Mouse (Mus musculus): Measurements from ENCODE around the gene Rexo4. TPM values are rescaled to one million over a fixed set of nuclear protein-coding genes. Genes with fewer than 3 reads are reported as not detected.

Rexo4 gene
- total RNA-seq (2023): 34.3 TPM in 2 replicates

DNA sequence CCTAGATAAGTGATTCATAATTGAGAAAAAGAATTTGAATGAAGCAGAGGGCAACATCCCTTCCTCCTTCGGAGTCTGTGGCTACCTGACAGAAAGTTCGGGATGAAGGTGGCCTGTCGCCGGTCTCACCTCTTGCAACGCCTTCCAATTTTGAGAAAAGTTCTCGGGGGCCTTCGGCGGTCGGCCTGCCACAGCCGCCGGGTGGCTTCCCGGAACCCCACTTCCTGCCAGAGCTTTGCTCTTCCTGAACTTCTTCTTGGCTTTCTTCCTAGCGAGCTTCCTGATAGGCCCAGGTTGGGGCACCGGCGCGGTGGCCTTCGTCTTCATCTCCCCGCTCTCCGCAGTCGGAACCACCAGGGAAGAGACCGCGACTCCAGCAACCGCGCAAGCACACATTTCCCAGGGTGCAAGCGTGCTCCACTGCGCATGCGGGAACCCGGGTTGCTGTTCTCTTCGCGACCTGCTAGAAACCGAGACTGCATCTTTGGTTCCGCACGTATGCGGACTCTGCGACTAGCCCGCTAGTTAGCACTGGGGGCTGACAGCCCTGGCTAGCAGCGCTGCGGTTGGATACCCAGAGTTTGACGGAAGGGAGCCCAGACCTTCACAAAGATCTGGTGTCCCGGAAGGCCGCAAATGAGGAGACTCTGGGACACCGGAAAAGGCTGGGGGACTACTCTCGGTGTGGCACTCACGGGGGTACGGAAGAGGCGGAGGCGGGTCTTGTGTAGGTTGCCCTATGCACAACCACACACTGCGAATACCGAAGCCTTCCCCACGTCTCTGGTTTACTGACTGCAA is at the start of gene Rexo4:
Rexo4 (minus strand) TSS at position 464 of the 801 bp plus-strand sequence.

DNA sequence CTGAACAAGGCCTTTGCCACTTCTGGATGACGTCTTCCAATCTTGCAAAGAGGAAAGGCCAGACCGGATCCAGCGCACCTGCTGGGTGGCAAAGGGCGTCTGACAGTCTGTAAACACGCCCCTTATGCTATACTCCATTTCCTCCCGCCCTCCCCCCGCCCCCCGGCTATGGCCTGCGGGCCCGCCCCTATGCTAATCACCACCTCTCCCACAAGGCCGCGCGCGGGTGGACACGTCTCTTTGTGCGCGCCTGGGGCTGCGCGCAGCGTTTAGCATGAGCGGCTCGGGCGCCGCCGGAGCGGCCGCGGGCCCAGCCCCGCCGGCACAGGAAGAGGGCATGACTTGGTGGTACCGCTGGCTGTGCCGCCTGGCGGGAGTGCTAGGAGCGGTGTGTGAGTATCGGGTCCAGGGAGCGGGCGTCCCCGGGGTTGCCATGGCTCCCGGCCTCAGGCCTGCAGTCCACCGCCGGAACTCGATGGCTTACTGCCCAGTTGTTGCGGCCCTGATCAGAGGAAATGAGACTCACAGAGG is 45.6 kb upstream of the Rexo4 start, which contains the start of gene Cacfd1:
Cacfd1 (plus strand) TSS at position 213 of the 531 bp plus-strand sequence.

DNA sequence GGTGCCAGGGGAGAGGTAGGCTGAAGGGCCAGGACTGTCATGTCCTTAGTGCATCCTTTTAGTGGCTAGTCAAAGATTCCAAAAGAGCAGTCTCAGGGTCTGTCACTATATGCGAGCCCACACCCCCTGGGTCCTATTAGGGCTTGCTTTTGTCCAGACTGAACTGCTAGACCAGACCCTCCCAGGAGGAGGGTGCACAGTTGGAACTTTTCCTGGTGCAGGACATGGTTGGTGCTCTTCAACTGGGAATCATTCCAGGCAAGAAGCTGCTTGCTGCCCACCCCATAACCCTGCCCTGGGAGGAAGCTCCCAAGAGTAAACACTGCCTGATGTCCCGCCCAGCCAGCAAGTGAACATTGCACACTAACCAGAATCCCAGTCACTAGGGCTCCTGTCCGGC is 8.9 kb upstream of the Rexo4 start, which contains the start of gene Adamts13:
Adamts13 (plus strand) TSS at position 301 of the 400 bp plus-strand sequence.

DNA sequence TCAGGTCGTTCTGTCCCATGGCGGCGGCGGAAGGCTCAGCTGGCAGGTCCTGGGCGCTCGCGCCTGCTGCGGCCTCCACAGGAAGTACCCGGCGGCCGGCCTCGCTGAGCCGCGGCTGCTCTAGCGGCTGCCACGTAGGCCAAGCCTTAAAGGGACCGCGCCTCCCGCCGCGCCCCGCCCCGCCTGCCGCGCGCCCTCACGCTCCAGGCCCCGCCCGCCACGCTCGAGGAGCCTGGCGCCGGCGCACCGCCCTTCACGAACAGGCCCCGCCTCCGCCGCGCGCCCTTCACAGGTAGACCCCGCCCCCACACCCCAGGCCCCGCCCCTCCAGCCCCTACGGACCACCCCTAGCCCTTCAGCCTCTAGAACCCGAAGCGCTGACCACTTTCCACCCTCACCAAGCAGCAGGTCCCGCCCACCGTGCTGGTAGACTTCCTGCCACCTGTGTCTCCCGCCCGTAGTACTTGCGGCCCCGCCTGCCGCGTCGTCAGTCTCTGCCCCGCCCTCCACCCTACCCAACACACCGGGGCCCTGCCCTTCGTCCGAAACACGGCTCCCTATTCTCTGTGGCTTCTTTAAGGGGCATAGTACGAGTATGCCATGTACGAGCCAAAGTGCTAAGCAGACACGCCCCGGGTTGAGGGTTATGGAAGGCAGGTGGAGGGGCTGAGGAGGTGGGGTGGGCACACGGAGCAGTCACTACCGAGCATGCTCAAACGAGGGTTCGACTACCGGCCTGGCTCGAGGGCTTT is 30.7 kb downstream of the Rexo4 start, which contains the start of the genes Surf4 and Stkld1:
Surf4 (minus strand) TSS at position 625 of the 752 bp plus-strand sequence.
Stkld1 (plus strand) TSS at position 744 of the 752 bp plus-strand sequence.

DNA sequence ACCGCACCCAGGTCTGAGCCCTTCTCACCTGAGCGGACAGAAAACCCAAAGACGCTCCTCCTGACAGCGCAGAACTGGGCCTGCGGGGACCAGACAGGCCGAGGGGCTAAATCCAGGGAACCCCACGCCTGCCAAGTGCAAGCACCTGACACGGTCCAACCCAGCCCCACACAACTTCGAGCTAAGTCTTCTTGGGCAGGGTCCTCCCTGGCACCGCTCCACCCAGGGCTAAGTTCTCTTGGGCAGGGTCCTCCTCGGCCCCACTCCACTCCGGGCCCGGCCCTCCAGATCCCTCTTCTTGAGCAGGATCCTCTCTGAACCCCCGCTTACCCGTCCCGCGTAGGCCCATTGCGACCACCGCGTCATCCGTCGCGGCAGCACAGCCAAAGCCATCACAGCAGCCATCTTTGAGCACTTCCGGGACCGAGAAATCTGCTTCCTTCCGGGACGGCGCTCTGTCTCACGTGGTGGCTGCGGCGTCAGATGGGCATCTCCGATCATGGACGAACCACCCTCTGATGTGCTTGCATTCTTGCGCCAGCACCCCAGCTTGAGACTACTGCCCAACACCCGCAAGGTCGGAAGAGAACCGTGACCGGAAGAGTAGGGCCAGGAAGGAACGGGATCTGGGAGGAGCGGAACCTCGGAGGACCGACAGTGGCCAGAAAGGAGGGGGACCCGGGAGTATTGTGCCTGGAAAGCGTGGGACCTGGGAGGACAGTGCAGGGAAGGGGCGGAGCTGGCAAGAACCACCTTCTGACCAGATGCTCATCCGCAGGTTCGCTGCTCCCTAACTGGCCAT is 48.1 kb downstream of the Rexo4 start, which contains the start of the genes Surf2 and Surf1:
Surf2 (plus strand) TSS at position 441 of the 802 bp plus-strand sequence.
Surf1 (minus strand) TSS at position 604 of the 802 bp plus-strand sequence.

DNA sequence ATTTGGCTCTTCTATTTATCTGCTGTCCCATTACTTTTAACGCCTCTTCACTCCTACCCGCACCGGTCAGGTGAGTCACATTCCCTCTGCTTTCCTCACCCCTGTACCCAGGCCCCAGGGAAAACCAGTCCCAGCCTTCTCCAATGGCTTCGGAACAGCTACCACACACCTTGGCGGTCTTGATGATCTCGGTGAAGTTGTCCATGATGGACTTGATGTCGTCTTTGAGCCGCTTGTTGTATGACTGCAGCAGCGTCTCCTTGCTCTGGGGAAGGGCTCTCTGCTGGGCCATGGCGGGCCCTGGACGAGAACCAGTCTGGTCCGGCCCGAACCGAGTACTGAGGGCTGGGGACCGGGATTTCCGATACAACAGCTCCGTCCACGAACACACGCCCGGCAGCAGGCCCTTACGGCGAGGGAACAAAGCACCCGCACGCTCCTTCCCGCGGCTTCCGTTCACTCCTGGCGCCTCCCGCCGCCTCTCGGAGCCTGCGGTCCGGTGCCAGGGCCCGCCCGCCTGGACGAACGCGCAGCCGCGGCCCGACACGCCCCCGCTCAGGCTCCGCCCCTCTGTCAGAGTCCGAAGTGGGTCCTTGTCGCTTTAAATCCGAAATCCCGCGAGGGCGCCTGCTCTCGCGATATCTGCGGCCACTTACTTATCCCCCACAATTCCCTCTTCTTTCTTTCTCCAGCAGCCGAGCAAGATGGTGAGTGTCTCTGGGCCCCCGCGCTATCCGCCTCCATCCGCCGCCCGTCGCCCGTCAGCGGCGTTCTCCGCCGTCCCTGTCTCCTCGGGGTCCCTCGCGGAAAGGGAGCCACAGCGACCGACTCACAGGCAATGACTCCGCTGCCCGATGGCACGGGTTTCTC is 53.8 kb downstream of the Rexo4 start, which contains the start of the genes Med22 and Rpl7a:
Med22 (minus strand) TSS at position 554 of the 870 bp plus-strand sequence.
Rpl7a (plus strand) TSS at position 641 of the 870 bp plus-strand sequence.

Other genes starting within 250 kb of the Rexo4 start
- gene Abo, start 99.4 kb downstream of the Rexo4 start, total RNA-seq (2023): not detected in 2 replicates
- gene Surf6, start 61.5 kb downstream of the Rexo4 start, total RNA-seq (2023): 14.8 and 15.0 TPM in 2 replicates
- gene Med22, start 53.7 kb downstream of the Rexo4 start, total RNA-seq (2023): 28.6 and 44.3 TPM in 2 replicates
- gene Rpl7a, start 53.6 kb downstream of the Rexo4 start, total RNA-seq (2023): 278 and 308 TPM in 2 replicates
- gene Surf2, start 48.0 kb downstream of the Rexo4 start, total RNA-seq (2023): 8.1 and 14.7 TPM in 2 replicates
- gene Surf1, start 47.9 kb downstream of the Rexo4 start, total RNA-seq (2023): 47.7 and 59.3 TPM in 2 replicates
- gene Surf4, start 30.5 kb downstream of the Rexo4 start, total RNA-seq (2023): 105 and 127 TPM in 2 replicates
- gene Stkld1, start 30.3 kb downstream of the Rexo4 start, total RNA-seq (2023): 0.51 TPM in 1 of 2 replicates, not detected in the other
- not detected in 2 replicates for gene Adamts13, start 9.0 kb upstream of the Rexo4 start, total RNA-seq (2023)
- 10.4 and 12.2 TPM in 2 replicates for gene Cacfd1, start 45.5 kb upstream of the Rexo4 start, total RNA-seq (2023)
- gene Slc2a6, start 63.6 kb upstream of the Rexo4 start, total RNA-seq (2023): 131 and 148 TPM in 2 replicates
- gene Mymk, start 107.8 kb upstream of the Rexo4 start, total RNA-seq (2023): not detected in 2 replicates
- not detected in 2 replicates for gene Adamtsl2, start 115.0 kb upstream of the Rexo4 start, total RNA-seq (2023)
- not detected in 2 replicates for gene Fam163b, start 178.1 kb upstream of the Rexo4 start, total RNA-seq (2023)
- not detected in 2 replicates for gene Dbh, start 200.8 kb upstream of the Rexo4 start, total RNA-seq (2023)